Mouse (Mus musculus) kidney, adult 2 months (tissue): Measurements from ENCODE around the gene Prdm11.

Experiments
- CTCF ChIP-seq: fragments of 200-500 bp; conservative IDR thresholded peaks from 2 replicates; pipeline ENCODE4 v1.5.1; 2011; ENCODE audit warnings: low read depth, mild to moderate bottlenecking, control low read depth, low read length, moderate library complexity, mixed read lengths; ENCODE audit not compliant: insufficient read depth, insufficient read length
- POLR2A ChIP-seq: fragments of 200-500 bp; IDR thresholded peaks from one replicate; pipeline ENCODE4 v1.6.1; 2011; ENCODE audit warnings: low read depth, low read length, control low read depth

- TF ChIP-seq POLR2A, result no peak
- no peak for TF ChIP-seq CTCF
Observed at GRCm38 (mm10) chr2:92945824-92946598, 100.0 kb downstream of the Prdm11 start.
